Mouse (Mus musculus): ENCODE data around the gene Cdc42ep2. TPM values are rescaled to one million over a fixed set of nuclear protein-coding genes. Genes with fewer than 3 reads are reported as not detected.

Cdc42ep2 gene
- total and polyA plus RNA-seq, 3 experiments = 0.76 to 2.2 (median 1.8) TPM

DNA sequence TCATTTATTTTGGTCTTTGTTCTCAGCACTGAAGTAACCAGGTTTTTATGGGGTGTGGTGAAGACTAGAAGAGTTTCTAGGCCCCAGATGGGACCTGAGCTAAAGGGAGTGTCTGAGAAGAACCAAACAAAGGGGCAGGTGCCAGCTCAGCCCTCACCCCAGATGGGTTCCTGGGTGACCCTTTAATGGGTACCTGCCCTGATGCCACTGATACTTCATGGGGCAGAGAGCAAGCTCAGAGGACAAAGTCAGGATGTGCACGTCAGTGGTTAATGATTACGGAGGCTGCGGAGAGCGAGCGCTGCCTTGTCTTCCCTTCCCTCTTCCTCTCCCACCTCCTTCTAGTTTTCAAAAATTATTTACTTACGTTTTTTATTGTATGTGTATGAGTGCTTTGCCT, 43.5 kb downstream of the Cdc42ep2 start:
- TF ChIP-seq TAL1 (conservative IDR thresholded peaks at IDR 0.05; ENCODE audit: low read depth, low read length) (no peak), GATA2 (IDR thresholded peaks at IDR 0.05; ENCODE audit: borderline replicate concordance, low read depth, low read length) (no peak), CTCF (IDR thresholded peaks at IDR 0.05; ENCODE audit: low read depth, low read length) (no peak), POLR2AphosphoS5 (IDR thresholded peaks at IDR 0.05; ENCODE audit: insufficient replicate concordance, low read depth, low read length) (no peak), GATA1 (IDR thresholded peaks at IDR 0.05; ENCODE audit: borderline replicate concordance, low read length) (no peak)
- ATAC-seq (ENCODE audit: extremely low read depth, insufficient number of reproducible peaks, low FRiP score, poor library complexity, severe bottlenecking) (no peak), DNase-seq (ENCODE audit: low spot score) (no peak)
- Histone ChIP-seq H3K9me3 (replicated peaks) (no peaks in the 10 kb centered on the region), H3K27me3 (ENCODE audit: insufficient read depth, low read length) (peaks cover 2% of the 10 kb centered on the region; the same call in 1 of the 2 replicates), H3K36me3 (replicated peaks) (no peaks in the 10 kb centered on the region), H3K4me3 (ENCODE audit: low read depth, low read length) (no peak overlapping the region), H3K4me1 (ENCODE audit: insufficient read depth, low read depth, low read length) (peaks cover 36% of the 10 kb centered on the region)

- H3K4me3 ChIP-seq (ENCODE audit: low read depth, low read length) = no peak overlapping the region
These were observed 44.9 kb downstream of the Cdc42ep2 start for GRCm38 (mm10) chr19:5879735-5880134.

DNA sequence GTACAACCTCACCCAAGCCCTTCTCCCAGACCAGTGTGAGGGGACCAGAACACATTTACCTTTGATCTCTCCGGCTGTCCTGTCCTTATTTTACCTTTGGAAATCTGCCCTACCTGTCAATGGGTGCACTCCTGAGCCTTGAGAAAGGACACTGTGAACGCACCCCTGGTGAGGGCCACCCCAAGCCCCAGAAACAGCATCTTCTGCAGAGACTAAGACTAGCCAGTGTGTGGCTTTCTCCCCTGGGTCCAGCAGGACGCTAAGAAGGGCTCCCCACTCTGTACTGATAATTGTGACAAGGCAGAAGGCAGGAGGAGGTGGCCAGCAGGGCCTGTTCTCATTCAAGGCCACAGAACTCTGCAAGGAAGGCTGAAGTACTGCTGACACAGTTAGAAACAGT, 45.7 kb downstream of the Cdc42ep2 start:
- no peak for ATAC-seq (ENCODE audit: extremely low read depth, insufficient number of reproducible peaks, low FRiP score, poor library complexity, severe bottlenecking)
- TF ChIP-seq GATA2 (IDR thresholded peaks at IDR 0.05; ENCODE audit: borderline replicate concordance, low read depth, low read length) = no peak
- no peak for TF ChIP-seq CTCF (IDR thresholded peaks at IDR 0.05; ENCODE audit: low read depth, low read length)
- no peak for TF ChIP-seq TAL1 (conservative IDR thresholded peaks at IDR 0.05; ENCODE audit: low read depth, low read length)
- TF ChIP-seq GATA1 (IDR thresholded peaks at IDR 0.05; ENCODE audit: borderline replicate concordance, low read length) = no peak
- TF ChIP-seq POLR2AphosphoS5 (IDR thresholded peaks at IDR 0.05; ENCODE audit: insufficient replicate concordance, low read depth, low read length) = no peak
- Histone ChIP-seq H3K36me3 (replicated peaks) (peaks cover under 1% of the 10 kb centered on the region), H3K4me1 (ENCODE audit: insufficient read depth, low read depth, low read length) (peaks cover 47% of the 10 kb centered on the region), H3K9me3 (replicated peaks) (no peaks in the 10 kb centered on the region), H3K4me3 (ENCODE audit: low read depth, low read length) (no peak overlapping the region), H3K27me3 (ENCODE audit: insufficient read depth, low read length) (peaks cover 2% of the 10 kb centered on the region; the same call in 1 of the 2 replicates)
- DNase-seq (ENCODE audit: low spot score) = no peak

More at GRCm38 (mm10) chr19:5879735-5880134, 44.9 kb downstream of the Cdc42ep2 start:
- no peak for ATAC-seq (ENCODE audit: extremely low read depth, insufficient number of reproducible peaks, low FRiP score, poor library complexity, severe bottlenecking)
- Histone ChIP-seq H3K36me3 (replicated peaks) (no peaks in the 10 kb centered on the region), H3K27me3 (ENCODE audit: insufficient read depth, low read length) (peaks cover 2% of the 10 kb centered on the region; the same call in 1 of the 2 replicates), H3K4me1 (ENCODE audit: insufficient read depth, low read depth, low read length) (peaks cover 47% of the 10 kb centered on the region), H3K9me3 (replicated peaks) (no peaks in the 10 kb centered on the region)
- TF ChIP-seq TAL1 (conservative IDR thresholded peaks at IDR 0.05; ENCODE audit: low read depth, low read length) (no peak), POLR2AphosphoS5 (IDR thresholded peaks at IDR 0.05; ENCODE audit: insufficient replicate concordance, low read depth, low read length) (no peak), CTCF (IDR thresholded peaks at IDR 0.05; ENCODE audit: low read depth, low read length) (no peak), GATA2 (IDR thresholded peaks at IDR 0.05; ENCODE audit: borderline replicate concordance, low read depth, low read length) (no peak), GATA1 (IDR thresholded peaks at IDR 0.05; ENCODE audit: borderline replicate concordance, low read length) (no peak)
- DNase-seq (ENCODE audit: low spot score) = no peak

- TF ChIP-seq GATA1 (IDR thresholded peaks at IDR 0.05; ENCODE audit: borderline replicate concordance, low read length) = no peak
- TF ChIP-seq CTCF (IDR thresholded peaks at IDR 0.05; ENCODE audit: low read depth, low read length) = no peak; the same call in 1 of the 2 replicates
- no peak for TF ChIP-seq POLR2AphosphoS5 (IDR thresholded peaks at IDR 0.05; ENCODE audit: insufficient replicate concordance, low read depth, low read length)
- no peak for TF ChIP-seq GATA2 (IDR thresholded peaks at IDR 0.05; ENCODE audit: borderline replicate concordance, low read depth, low read length)
- TF ChIP-seq TAL1 (conservative IDR thresholded peaks at IDR 0.05; ENCODE audit: low read depth, low read length) = no peak
- Histone ChIP-seq H3K4me1 (ENCODE audit: insufficient read depth, low read depth, low read length) (peaks cover 47% of the 10 kb centered on the region), H3K36me3 (replicated peaks) (peaks cover 6% of the 10 kb centered on the region), H3K4me3 (ENCODE audit: low read depth, low read length) (peak overlapping the region; percentile 1; the same call in 1 of the 2 replicates), H3K27me3 (ENCODE audit: insufficient read depth, low read length) (peaks cover 2% of the 10 kb centered on the region; the same call in 1 of the 2 replicates), H3K9me3 (replicated peaks) (no peaks in the 10 kb centered on the region)
- DNase-seq (ENCODE audit: low spot score) = no peak
- ATAC-seq (ENCODE audit: extremely low read depth, insufficient number of reproducible peaks, low FRiP score, poor library complexity, severe bottlenecking) = no peak
These were observed 46.3 kb downstream of the Cdc42ep2 start for GRCm38 (mm10) chr19:5878362-5878722.

DNA sequence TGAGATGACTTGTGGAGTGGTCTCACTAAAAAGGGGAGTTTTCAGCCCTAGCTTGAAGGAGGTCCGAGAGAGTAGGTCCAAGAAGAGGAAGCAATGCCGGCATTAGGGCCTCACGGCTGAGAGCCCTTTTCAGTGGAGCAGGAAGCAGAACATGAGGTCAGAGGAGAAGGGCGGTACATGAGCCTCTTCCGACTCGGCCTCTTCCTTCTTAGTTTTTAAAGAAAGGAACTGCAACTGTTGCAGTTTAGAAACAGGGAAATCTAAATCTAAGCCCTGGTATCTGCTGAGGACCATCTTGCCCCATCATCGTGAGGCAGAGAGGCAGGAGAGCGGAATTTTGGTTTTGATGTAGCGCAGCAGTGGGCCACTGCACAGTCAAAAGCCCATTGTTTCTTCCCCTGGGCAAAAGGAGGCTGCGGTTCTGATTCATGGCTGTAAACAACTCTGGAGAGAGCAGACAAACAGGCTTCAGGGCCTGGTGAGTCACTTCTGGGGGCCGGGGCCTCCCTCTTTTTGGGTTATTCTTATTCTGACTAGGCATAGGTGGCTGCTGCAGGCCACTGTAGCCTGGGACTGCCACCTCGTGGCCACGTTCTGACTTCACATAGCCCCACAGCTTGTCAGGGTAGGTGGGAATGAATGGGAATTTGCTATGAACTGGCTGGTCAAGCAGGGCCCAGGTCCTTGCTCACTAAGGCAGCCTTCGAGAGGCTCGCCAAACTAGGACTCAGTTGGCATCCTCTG, 46.8 kb downstream of the Cdc42ep2 start, which contains the start of gene Slc25a45:
Gene Slc25a45 (plus strand): TSS at position 191 of the 744 bp plus-strand sequence.
- no peaks in the 10 kb centered on the region for H3K9me3 ChIP-seq (replicated peaks)
- DNase-seq (ENCODE audit: low spot score) = peak; percentile 64
- TF ChIP-seq TAL1 (conservative IDR thresholded peaks at IDR 0.05; ENCODE audit: low read depth, low read length) (no peak), POLR2AphosphoS5 (IDR thresholded peaks at IDR 0.05; ENCODE audit: insufficient replicate concordance, low read depth, low read length) (no peak), GATA1 (IDR thresholded peaks at IDR 0.05; ENCODE audit: borderline replicate concordance, low read length) (no peak), GATA2 (IDR thresholded peaks at IDR 0.05; ENCODE audit: borderline replicate concordance, low read depth, low read length) (no peak), CTCF (IDR thresholded peaks at IDR 0.05; ENCODE audit: low read depth, low read length) (peak; percentile 41)
- peak; percentile 57 for ATAC-seq (ENCODE audit: extremely low read depth, insufficient number of reproducible peaks, low FRiP score, poor library complexity, severe bottlenecking)
- peaks cover 53% of the 10 kb centered on the region for H3K4me1 ChIP-seq (ENCODE audit: insufficient read depth, low read depth, low read length)
- H3K4me3 ChIP-seq (ENCODE audit: low read depth, low read length) = peak within 1 kb of the TSS; percentile 1; the same call in 1 of the 2 replicates
- H3K36me3 ChIP-seq (replicated peaks) = peaks cover 11% of the 10 kb centered on the region
- peaks cover 2% of the 10 kb centered on the region; the same call in 1 of the 2 replicates for H3K27me3 ChIP-seq (ENCODE audit: insufficient read depth, low read length)

GRCm38 (mm10) chr19:5874969-5875480, 49.6 kb downstream of the Cdc42ep2 start, which contains the start of gene Frmd8:
TSS of gene Frmd8 (minus strand) at chr19:5875274.
- ATAC-seq (ENCODE audit: extremely low read depth, insufficient number of reproducible peaks, low FRiP score, poor library complexity, severe bottlenecking) (peak; percentile 82), DNase-seq (ENCODE audit: low spot score) (peak; percentile 91)
- peaks cover 37% of the 10 kb centered on the region for H3K36me3 ChIP-seq (replicated peaks)
- no peaks in the 10 kb centered on the region for H3K9me3 ChIP-seq (replicated peaks)
- peak within 1 kb of the TSS; percentile 87 for H3K4me3 ChIP-seq (ENCODE audit: low read depth, low read length)
- peaks cover 64% of the 10 kb centered on the region for H3K4me1 ChIP-seq (ENCODE audit: insufficient read depth, low read depth, low read length)
- TF ChIP-seq GATA1 (IDR thresholded peaks at IDR 0.05; ENCODE audit: borderline replicate concordance, low read length) (no peak), CTCF (IDR thresholded peaks at IDR 0.05; ENCODE audit: low read depth, low read length) (no peak), TAL1 (conservative IDR thresholded peaks at IDR 0.05; ENCODE audit: low read depth, low read length) (no peak), POLR2AphosphoS5 (IDR thresholded peaks at IDR 0.05; ENCODE audit: insufficient replicate concordance, low read depth, low read length) (no peak), GATA2 (IDR thresholded peaks at IDR 0.05; ENCODE audit: borderline replicate concordance, low read depth, low read length) (no peak)
- peaks cover 2% of the 10 kb centered on the region; the same call in 1 of the 2 replicates for H3K27me3 ChIP-seq (ENCODE audit: insufficient read depth, low read length)

Data from G1E (cell line).